Mouse (Mus musculus) urinary bladder, postnatal 14 days (tissue): ENCODE data around the gene Abcc4.

Experiments used
- DNase-seq: peaks from one replicate; pipeline ENCODE4 v3.0.0; 2021; ENCODE audit warnings: low spot score

The Abcc4 gene

DNA sequence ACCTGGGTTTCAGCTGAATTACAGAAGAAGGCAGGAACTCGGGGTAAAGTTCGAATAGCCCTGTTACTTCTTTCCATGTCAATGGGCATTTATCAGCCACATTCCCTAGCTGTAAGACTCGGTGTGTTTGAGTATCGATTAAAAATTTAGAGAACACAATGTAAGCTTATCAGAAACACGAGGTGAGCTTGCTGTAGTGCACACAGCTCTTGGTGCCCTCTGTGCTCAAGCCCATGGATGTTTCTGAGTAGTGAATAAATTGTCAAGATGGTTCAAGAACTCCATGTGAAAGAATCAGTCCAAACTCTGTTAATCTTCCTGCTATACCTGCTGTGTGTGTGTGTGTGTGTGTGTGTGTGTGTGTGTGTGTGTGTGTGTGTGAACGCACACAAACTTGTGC lies 272.2 kb downstream of the Abcc4 start:
- DNase-seq: no peak
